Mouse (Mus musculus) MEL (cell line): Measurements from ENCODE around the gene Olfr221. TPM values are rescaled to one million over a fixed set of nuclear protein-coding genes. Genes with fewer than 3 reads are reported as not detected.

ENCODE experiments used
- DNase-seq: peaks from one replicate; pipeline ENCODE4 v3.0.0; 2011; ENCODE audit warnings: low read depth, low spot score
- H3K27ac ChIP-seq: 2 replicates; pipeline ENCODE4 v1.5.1; 2012; ENCODE audit warnings: low read depth, mild to moderate bottlenecking, control low read depth, low read length, moderate library complexity; ENCODE audit not compliant: control insufficient read depth
- H3K27me3 ChIP-seq, 2 experiments: fragments of 150-350 bp in 1 of 2; sonication (generic) in 1 of 2; 2 replicates each; pipeline ENCODE4 v1.6.1; 2012; ENCODE audit warnings: low read length in 2 of 2, mild to moderate bottlenecking in 2 of 2, improper control_type of control experiment in 1 of 2, moderate library complexity in 1 of 2; ENCODE audit not compliant: insufficient read depth in 2 of 2, control insufficient read depth in 1 of 2
- H3K36me3 ChIP-seq, 2 experiments: 2 replicates each; pipeline ENCODE4 v1.6.1; 2012 to 2014; ENCODE audit warnings: low read length in 2 of 2, improper control_type of control experiment in 1 of 2, inconsistent platforms in 1 of 2, mild to moderate bottlenecking in 1 of 2; ENCODE audit not compliant: insufficient read depth in 2 of 2, control insufficient read depth in 1 of 2
- H3K4me1 ChIP-seq, 2 experiments: fragments of 150-350 bp in 1 of 2; sonication (generic) in 1 of 2; 2 replicates each; pipeline ENCODE4 v1.6.1; 2012; ENCODE audit warnings: low read length in 2 of 2, improper control_type of control experiment in 1 of 2, mild to moderate bottlenecking in 1 of 2; ENCODE audit not compliant: insufficient read depth in 2 of 2, control insufficient read depth in 1 of 2
- H3K4me3 ChIP-seq, 2 experiments: fragments of 150-350 bp in 1 of 2; sonication (generic) in 1 of 2; 2 replicates each; pipeline ENCODE4 v1.5.1; 2012; ENCODE audit warnings: low read depth in 2 of 2, low read length in 2 of 2, mild to moderate bottlenecking in 2 of 2, moderate library complexity in 2 of 2, control low read depth in 1 of 2, improper control_type of control experiment in 1 of 2; ENCODE audit not compliant: control insufficient read depth in 1 of 2, insufficient read depth in 1 of 2
- H3K79me2 ChIP-seq: 2 replicates; pipeline ENCODE4 v1.6.1; 2012; ENCODE audit warnings: mild to moderate bottlenecking, low read length, moderate library complexity; ENCODE audit not compliant: control insufficient read depth, poor library complexity, insufficient read depth
- H3K9ac ChIP-seq: 2 replicates; pipeline ENCODE4 v1.6.1; 2012; ENCODE audit warnings: low read depth, mild to moderate bottlenecking, control low read depth, low read length, moderate library complexity; ENCODE audit not compliant: control insufficient read depth, poor library complexity, severe bottlenecking
- H3K9me3 ChIP-seq: fragments of 150-350 bp; sonication (generic); replicated peaks from 2 replicates; pipeline ENCODE4 v1.6.1; 2012; ENCODE audit warnings: mild to moderate bottlenecking, low read length, improper control_type of control experiment, moderate library complexity; ENCODE audit not compliant: insufficient read depth
- BHLHE40 ChIP-seq: IDR thresholded peaks from 2 replicates; pipeline ENCODE4 v1.6.1; 2012; ENCODE audit warnings: low read depth, mild to moderate bottlenecking, inconsistent platforms, low read length, improper control_type of control experiment, borderline replicate concordance
- CHD2 ChIP-seq: IDR thresholded peaks from 2 replicates; pipeline ENCODE4 v1.6.1; 2011; ENCODE audit warnings: low read length, improper control_type of control experiment
- ELF1 ChIP-seq: IDR thresholded peaks from 2 replicates; pipeline ENCODE4 v1.6.1; 2014; ENCODE audit warnings: low read depth, mild to moderate bottlenecking, inconsistent platforms, low read length, improper control_type of control experiment, moderate library complexity
- GABPA ChIP-seq: IDR thresholded peaks from 2 replicates; pipeline ENCODE4 v1.6.1; 2012; ENCODE audit warnings: low read depth, mild to moderate bottlenecking, inconsistent platforms, low read length, improper control_type of control experiment, moderate library complexity
- GATA1 ChIP-seq: IDR thresholded peaks from 2 replicates; pipeline ENCODE4 v1.6.1; 2011; ENCODE audit warnings: low read depth, low read length, improper control_type of control experiment
- HCFC1 ChIP-seq: IDR thresholded peaks from 2 replicates; pipeline ENCODE4 v1.6.1; 2012; ENCODE audit warnings: low read depth, mild to moderate bottlenecking, inconsistent platforms, low read length, improper control_type of control experiment, moderate library complexity
- KAT2A ChIP-seq: conservative IDR thresholded peaks from 2 replicates; pipeline ENCODE4 v1.6.1; 2012; ENCODE audit warnings: low read depth, low read length, improper control_type of control experiment, inconsistent platforms
- MAZ ChIP-seq: IDR thresholded peaks from 2 replicates; pipeline ENCODE4 v1.6.1; 2012; ENCODE audit warnings: low read depth, mild to moderate bottlenecking, inconsistent platforms, low read length, improper control_type of control experiment
- MYB ChIP-seq: IDR thresholded peaks from 2 replicates; pipeline ENCODE4 v1.6.1; 2011; ENCODE audit warnings: mild to moderate bottlenecking, low read depth, low read length, improper control_type of control experiment
- MYC ChIP-seq: IDR thresholded peaks from 2 replicates; pipeline ENCODE4 v1.6.1; 2011; ENCODE audit warnings: low read depth, mild to moderate bottlenecking, low read length, improper control_type of control experiment, moderate library complexity
- NELFE ChIP-seq: IDR thresholded peaks from 2 replicates; pipeline ENCODE4 v1.6.1; 2011; ENCODE audit warnings: low read depth, low read length, improper control_type of control experiment
- POLR2AphosphoS5 ChIP-seq: IDR thresholded peaks from 2 replicates; pipeline ENCODE4 v1.6.1; 2012; ENCODE audit warnings: low read depth, borderline replicate concordance, mild to moderate bottlenecking, inconsistent platforms, low read length, moderate library complexity, mixed read lengths
- RAD21 ChIP-seq: IDR thresholded peaks from 2 replicates; pipeline ENCODE4 v1.6.1; 2011; ENCODE audit warnings: mild to moderate bottlenecking, low read depth, low read length, improper control_type of control experiment
- SIN3A ChIP-seq: IDR thresholded peaks from 2 replicates; pipeline ENCODE4 v1.6.1; 2012; ENCODE audit warnings: low read length, improper control_type of control experiment, inconsistent platforms
- SMC3 ChIP-seq: IDR thresholded peaks from 2 replicates; pipeline ENCODE4 v1.6.1; 2011; ENCODE audit warnings: low read depth, low read length, improper control_type of control experiment
- TBP ChIP-seq: IDR thresholded peaks from 2 replicates; pipeline ENCODE4 v1.8.0; 2011; ENCODE audit warnings: low read depth, low read length, improper control_type of control experiment
- TCF12 ChIP-seq: IDR thresholded peaks from 2 replicates; pipeline ENCODE4 v1.6.1; 2014; ENCODE audit warnings: low read depth, mild to moderate bottlenecking, inconsistent platforms, low read length, improper control_type of control experiment, moderate library complexity
- USF1 ChIP-seq: IDR thresholded peaks from 2 replicates; pipeline ENCODE4 v1.6.1; 2014; ENCODE audit warnings: low read depth, mild to moderate bottlenecking, inconsistent platforms, low read length, improper control_type of control experiment, moderate library complexity
- ZNF384 ChIP-seq: IDR thresholded peaks from 2 replicates; pipeline ENCODE4 v1.6.1; 2012; ENCODE audit warnings: low read depth, mild to moderate bottlenecking, inconsistent platforms, low read length, improper control_type of control experiment
- polyA plus RNA-seq, 2 experiments: library from polyadenylated mRNA; stranded (reverse) in 1 of 2; unstranded in 1 of 2; fragments of >175 nt in 1 of 2; fragments of >200 nt in 1 of 2; gene quantifications; 2 replicates each; pipeline versions ENCODE4 v1.2.1 to v1.2.4; 2012; ENCODE audit warnings: low replicate concordance in 2 of 2, low read depth in 1 of 2; ENCODE audit not compliant: insufficient read length in 2 of 2, insufficient read depth in 1 of 2, missing spikeins in 1 of 2
- total RNA-seq: library from RNA; depleted of rRNA; stranded (reverse); fragments of 300-350 nt; gene quantifications from 2 replicates; pipeline ENCODE4 v1.2.3, GENCODE M21; 2012

Gene Olfr221
- total and polyA plus RNA-seq, 3 experiments: not detected

- no peak overlapping the region for H3K27ac ChIP-seq
- TF ChIP-seq GABPA: no peak
- no peak for TF ChIP-seq RAD21
- TF ChIP-seq HCFC1: no peak
- TF ChIP-seq SIN3A: no peak
- TF ChIP-seq NELFE: no peak
- no peak for TF ChIP-seq TCF12
- TF ChIP-seq MAZ: no peak
- no peaks in the 10 kb centered on the region for H3K27me3 ChIP-seq
- H3K36me3 ChIP-seq: no peaks in the 10 kb centered on the region
- H3K9me3 ChIP-seq: no peaks in the 10 kb centered on the region
- DNase-seq: no peak
- no peaks in the 10 kb centered on the region for H3K4me1 ChIP-seq
- no peak overlapping the region for H3K9ac ChIP-seq
- no peaks in the 10 kb centered on the region for H3K79me2 ChIP-seq
- no peak overlapping the region for H3K4me3 ChIP-seq
Measured at GRCm38 (mm10) chr14:52066135-52066534, 23.9 kb upstream of the Olfr221 start.

- Histone ChIP-seq H3K9ac (no peak overlapping the region), H3K9me3 (no peaks in the 10 kb centered on the region), H3K27me3 (no peaks in the 10 kb centered on the region), H3K79me2 (no peaks in the 10 kb centered on the region), H3K27ac (no peak overlapping the region), H3K4me1 (no peaks in the 10 kb centered on the region), H3K4me3 (no peak overlapping the region), H3K36me3 (no peaks in the 10 kb centered on the region)
- TF ChIP-seq POLR2AphosphoS5 (no peak), USF1 (no peak), BHLHE40 (no peak), MYB (no peak), MYC (no peak), NELFE (no peak), KAT2A (no peak), ELF1 (no peak), SMC3 (no peak), TBP (no peak), SIN3A (no peak), CHD2 (no peak), ZNF384 (no peak), TCF12 (no peak), GATA1 (no peak), GABPA (no peak)
- no peak for DNase-seq
Measured at GRCm38 (mm10) chr14:52061798-52062197, 19.5 kb upstream of the Olfr221 start.
